Mouse (Mus musculus) limb, embryonic 14.5 days (tissue): ENCODE results near the gene Cd9. TPM values are rescaled to one million over a fixed set of nuclear protein-coding genes. Genes with fewer than 3 reads are reported as not detected.

Source experiments
- ATAC-seq: fragments of 200-750 bp; cut with Nextera tagmentation; 2 replicates; pipeline ENCODE4 v1.8.0; 2017; ENCODE audit warnings: low read depth, moderate number of reproducible peaks, moderate TSS enrichment; ENCODE audit not compliant: low FRiP score
- DNase-seq: peaks from one replicate; pipeline ENCODE4 v3.0.0-alpha.2; 2015; ENCODE audit warnings: low spot score
- H3K27ac ChIP-seq: fragments of 300-500 bp; sonication (generic); replicated peaks from 2 replicates; pipeline ENCODE4 v1.5.1; 2014; ENCODE audit warnings: low read depth, mild to moderate bottlenecking, low read length, moderate library complexity, mixed read lengths
- H3K27me3 ChIP-seq: fragments of 300-500 bp; sonication (generic); 2 replicates; pipeline ENCODE4 v1.6.1; 2014; ENCODE audit warnings: low read length, mixed read lengths; ENCODE audit not compliant: control insufficient read depth, insufficient read depth
- H3K36me3 ChIP-seq: fragments of 300-500 bp; sonication (generic); 2 replicates; pipeline ENCODE4 v1.6.1; 2014; ENCODE audit warnings: mild to moderate bottlenecking, low read length, moderate library complexity, mixed read lengths; ENCODE audit not compliant: control insufficient read depth, insufficient read depth
- H3K4me1 ChIP-seq: fragments of 300-500 bp; sonication (generic); 2 replicates; pipeline ENCODE4 v1.6.1; 2014; ENCODE audit warnings: antibody characterized with exemption, low read length, mixed read lengths; ENCODE audit not compliant: control insufficient read depth, insufficient read depth
- H3K4me2 ChIP-seq: fragments of 300-500 bp; sonication (generic); replicated peaks from 2 replicates; pipeline ENCODE4 v1.6.1; 2014; ENCODE audit warnings: low read depth, mild to moderate bottlenecking, low read length, moderate library complexity; ENCODE audit not compliant: severe bottlenecking
- H3K4me3 ChIP-seq: fragments of 300-500 bp; sonication (generic); replicated peaks from 2 replicates; pipeline ENCODE4 v1.5.1; 2014; ENCODE audit warnings: low read length
- H3K9ac ChIP-seq: fragments of 300-500 bp; sonication (generic); 2 replicates; pipeline ENCODE4 v1.6.1; 2014; ENCODE audit warnings: mild to moderate bottlenecking, low read depth, low read length, moderate library complexity; ENCODE audit not compliant: severe bottlenecking
- H3K9me3 ChIP-seq: fragments of 300-500 bp; sonication (generic); 2 replicates; pipeline ENCODE4 v1.6.1; 2016; ENCODE audit warnings: low read length; ENCODE audit not compliant: control insufficient read depth
- POLR2A ChIP-seq: fragments of 200-500 bp; IDR thresholded peaks from 2 replicates; pipeline ENCODE4 v1.8.0; 2012; ENCODE audit warnings: inconsistent platforms, mild to moderate bottlenecking, moderate library complexity, borderline replicate concordance; ENCODE audit not compliant: insufficient read depth, insufficient read length; ENCODE audit errors: extremely low read depth
- WGBS: fragments of 180-500 bp; shearing (Covaris S2); extraction: QIAGEN DNeasy Blood & Tissue Kit; methylation state at CpG from one replicate; pipeline ENCODE4 v1.1.7; 2014; 5-methylcytosine and 5-hydroxymethylcytosine counted together
- polyA plus RNA-seq, 2 experiments: library from polyadenylated mRNA; depleted of rRNA in 1 of 2; stranded (reverse) in 1 of 2; unstranded in 1 of 2; fragments of >200 nt; fragmentation: Nextera tagmentation in 1 of 2; extraction: Ambion mirVana in 1 of 2; gene quantifications; 2 replicates each; pipeline versions ENCODE4 v1.2.1 to v1.2.3; 2012 to 2014

Gene Cd9
- polyA plus RNA-seq, 2 experiments = 215 to 323 TPM

DNA sequence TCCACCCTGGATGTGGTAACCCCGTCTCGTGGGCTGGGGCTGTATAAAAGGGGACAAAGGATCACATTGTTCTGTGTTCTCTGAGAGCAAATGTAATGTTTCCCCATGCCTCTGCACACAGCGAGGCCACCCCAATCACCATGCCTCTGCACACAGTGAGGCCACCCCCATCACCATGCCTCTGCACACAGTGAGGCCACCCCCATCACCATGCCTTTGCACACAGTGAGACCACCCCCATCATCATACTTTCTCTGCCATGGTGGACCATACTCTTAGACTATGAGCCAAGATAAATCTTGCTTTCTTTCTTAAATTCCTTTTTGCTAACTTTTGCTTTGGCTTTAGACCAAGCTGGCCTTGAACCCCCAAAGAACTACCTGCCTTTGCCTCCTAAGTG, 61.3 kb downstream of the Cd9 start:
- no peak overlapping the region for H3K4me2 ChIP-seq
- peaks cover 6% of the 10 kb centered on the region; the same call in 1 of the 2 replicates for H3K4me1 ChIP-seq
- H3K4me3 ChIP-seq = no peak overlapping the region
- WGBS = 53% methylated on average over 3 of the region's 3 CpGs
- no peak for DNase-seq
- no peak for ATAC-seq
- no peaks in the 10 kb centered on the region for H3K9me3 ChIP-seq
- TF ChIP-seq POLR2A = no peak
- no peaks in the 10 kb centered on the region for H3K36me3 ChIP-seq
- no peaks in the 10 kb centered on the region for H3K27me3 ChIP-seq
- H3K27ac ChIP-seq = no peak overlapping the region
- H3K9ac ChIP-seq = no peak overlapping the region

DNA sequence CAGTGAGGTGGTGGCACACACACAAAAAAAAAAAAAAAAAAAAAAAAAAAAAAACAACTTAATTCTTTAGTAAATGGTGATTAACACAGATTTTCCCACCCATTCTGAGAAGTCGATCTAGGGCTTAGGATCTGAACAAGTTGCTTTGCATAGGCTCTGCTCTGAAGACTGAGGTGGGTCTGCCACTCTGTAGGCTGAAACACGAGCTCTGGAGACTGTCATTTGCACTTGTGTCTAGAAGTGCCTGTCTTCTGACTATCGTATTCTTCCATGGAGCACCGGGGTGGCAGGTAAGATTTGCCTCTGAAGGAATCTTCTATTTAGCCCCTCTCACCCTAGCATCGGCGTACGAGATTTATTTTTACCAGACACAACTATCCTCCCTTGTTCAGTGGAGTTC, 62.1 kb downstream of the Cd9 start:
- ATAC-seq = no peak

GRCm38 (mm10) chr6:125430982-125431381, 63.6 kb downstream of the Cd9 start:
- H3K9me3 ChIP-seq = no peaks in the 10 kb centered on the region
- WGBS = 59% methylated on average over 3 of the region's 3 CpGs
- no peak overlapping the region for H3K27ac ChIP-seq
- H3K36me3 ChIP-seq = no peaks in the 10 kb centered on the region
- no peak overlapping the region for H3K9ac ChIP-seq
- peaks cover 13% of the 10 kb centered on the region for H3K4me1 ChIP-seq
- no peak for TF ChIP-seq POLR2A
- no peak overlapping the region for H3K4me3 ChIP-seq
- ATAC-seq (no peak), DNase-seq (no peak)
- H3K4me2 ChIP-seq = no peak overlapping the region
- H3K27me3 ChIP-seq = no peaks in the 10 kb centered on the region

More for the DNA sequence above, 62.1 kb downstream of the Cd9 start:
- TF ChIP-seq POLR2A = no peak
- no peak for DNase-seq
- H3K27ac ChIP-seq = no peak overlapping the region
- H3K4me3 ChIP-seq = no peak overlapping the region
- H3K4me1 ChIP-seq = peaks cover 6% of the 10 kb centered on the region; the same call in 1 of the 2 replicates
- H3K4me2 ChIP-seq = no peak overlapping the region
- no peaks in the 10 kb centered on the region for H3K36me3 ChIP-seq
- H3K27me3 ChIP-seq = no peaks in the 10 kb centered on the region
- WGBS = 70% methylated on average over 7 of the region's 7 CpGs
- no peaks in the 10 kb centered on the region for H3K9me3 ChIP-seq
- no peak overlapping the region for H3K9ac ChIP-seq

- ATAC-seq (no peak), DNase-seq (no peak)
- Histone ChIP-seq H3K27ac (no peak overlapping the region), H3K4me1 (peaks cover 13% of the 10 kb centered on the region), H3K27me3 (no peaks in the 10 kb centered on the region), H3K4me3 (no peak overlapping the region), H3K9me3 (no peaks in the 10 kb centered on the region), H3K9ac (peak overlapping the region; percentile 36; the same call in 1 of the 2 replicates), H3K4me2 (no peak overlapping the region), H3K36me3 (no peaks in the 10 kb centered on the region)
- TF ChIP-seq POLR2A = no peak
- 13% methylated on average over 14 of the region's 14 CpGs for WGBS
These were observed 64.1 kb downstream of the Cd9 start for GRCm38 (mm10) chr6:125430358-125430958.

DNA sequence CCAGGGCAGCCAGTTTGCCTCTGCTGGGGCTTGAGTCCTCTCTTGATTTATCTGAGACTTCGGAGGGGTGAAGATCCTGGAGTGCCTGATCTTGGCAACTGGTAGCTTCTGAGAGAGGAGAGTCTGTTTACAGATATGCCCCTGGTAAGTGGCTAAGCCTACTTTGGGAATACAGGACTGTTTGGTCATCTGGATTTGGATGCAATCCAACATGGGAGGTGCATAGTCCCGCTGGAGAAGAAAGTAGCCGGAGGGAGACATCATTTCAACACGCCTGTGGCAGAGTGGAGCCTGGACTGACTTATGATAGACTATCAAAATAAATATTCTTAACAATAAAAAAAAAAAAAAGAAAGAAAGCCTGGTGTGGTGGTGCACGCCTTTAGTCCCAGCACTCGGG, 64.8 kb downstream of the Cd9 start:
- Histone ChIP-seq H3K4me1 (peaks cover 13% of the 10 kb centered on the region), H3K9me3 (no peaks in the 10 kb centered on the region), H3K4me2 (no peak overlapping the region), H3K27me3 (no peaks in the 10 kb centered on the region), H3K36me3 (no peaks in the 10 kb centered on the region), H3K4me3 (no peak overlapping the region), H3K9ac (no peak overlapping the region), H3K27ac (no peak overlapping the region)
- DNase-seq (no peak), ATAC-seq (no peak)
- TF ChIP-seq POLR2A = no peak
- 89% methylated on average over 6 of the region's 6 CpGs for WGBS
